Mouse (Mus musculus) lung, adult 18-20 months (tissue): ENCODE data around the gene Kdm1a.

ENCODE experiments used
- DNase-seq, 2 experiments: peaks; one replicate each; pipeline ENCODE4 v3.0.0; 2022; ENCODE audit warnings: mixed read lengths in 2 of 2

The Kdm1a gene

GRCm38 (mm10) chr4:136602568-136602967 lies at the start of gene Kdm1a:
TSS of gene Kdm1a (minus strand) at chr4:136602723.
- DNase-seq: peak; percentile 92 to 95

- DNase-seq: no peak
Observed at GRCm38 (mm10) chr4:136651882-136652527, 49.5 kb upstream of the Kdm1a start.

GRCm38 (mm10) chr4:136651357-136651811 lies 48.9 kb upstream of the Kdm1a start:
- DNase-seq: peak in 1 of 2 experiments; percentile 7

- DNase-seq: no peak
Observed at GRCm38 (mm10) chr4:136650261-136650660, 47.7 kb upstream of the Kdm1a start.

- no peak for DNase-seq
Observed at GRCm38 (mm10) chr4:136649480-136650196, 47.1 kb upstream of the Kdm1a start.

GRCm38 (mm10) chr4:136648922-136649479 lies 46.5 kb upstream of the Kdm1a start:
- peak; percentile 43 to 69 for DNase-seq

GRCm38 (mm10) chr4:136638890-136639289 lies 36.4 kb upstream of the Kdm1a start:
- no peak for DNase-seq

- no peak for DNase-seq
Observed at GRCm38 (mm10) chr4:136638230-136638750, 35.8 kb upstream of the Kdm1a start.

GRCm38 (mm10) chr4:136637563-136638229 lies 35.2 kb upstream of the Kdm1a start:
- DNase-seq: no peak

GRCm38 (mm10) chr4:136636983-136637562 lies 34.5 kb upstream of the Kdm1a start:
- DNase-seq: no peak

- DNase-seq: no peak
Observed at GRCm38 (mm10) chr4:136636511-136636910, 34.0 kb upstream of the Kdm1a start.

- no peak for DNase-seq
Observed at GRCm38 (mm10) chr4:136635995-136636394, 33.5 kb upstream of the Kdm1a start.

- no peak for DNase-seq
Observed at GRCm38 (mm10) chr4:136631237-136631994, 28.9 kb upstream of the Kdm1a start.

GRCm38 (mm10) chr4:136626590-136626989 lies 24.1 kb upstream of the Kdm1a start:
- DNase-seq: no peak

- no peak for DNase-seq
Observed at GRCm38 (mm10) chr4:136622388-136622787, 19.9 kb upstream of the Kdm1a start, which contains the start of gene Lactbl1. TSS of gene Lactbl1 (plus strand) at chr4:136622621.

GRCm38 (mm10) chr4:136621956-136622355 lies 19.4 kb upstream of the Kdm1a start:
- no peak for DNase-seq

GRCm38 (mm10) chr4:136621336-136621735 lies 18.8 kb upstream of the Kdm1a start:
- DNase-seq: peak in 1 of 2 experiments; percentile 27

- peak in 1 of 2 experiments; percentile 24 for DNase-seq
Observed at GRCm38 (mm10) chr4:136613657-136614056, 11.1 kb upstream of the Kdm1a start.

GRCm38 (mm10) chr4:136610387-136610856 lies 7.9 kb upstream of the Kdm1a start, which contains the start of gene Tex46:
TSS of gene Tex46 (plus strand) at chr4:136610437.
- peak; percentile 52 to 77 for DNase-seq

- no peak for DNase-seq
Observed at GRCm38 (mm10) chr4:136605756-136606485, 3.4 kb upstream of the Kdm1a start.
